Mouse (Mus musculus): ENCODE data around the gene Gtf3c1. TPM values are rescaled to one million over a fixed set of nuclear protein-coding genes. Genes with fewer than 3 reads are reported as not detected.

The Gtf3c1 gene
- polyA plus RNA-seq, 1 experiment from 2014 or later = 59.9 TPM

- ChIA-PET CTCF (no interaction called here), POLR2A (no interaction called here)
- H3K27me3 ChIP-seq = peaks cover 3% of the 10 kb centered on the region
- no peak for TF ChIP-seq CTCF (IDR thresholded peaks at IDR 0.05)
- DNase-seq (ENCODE audit: low read depth, low spot score) (no peak), ATAC-seq (no peak)
- in situ Hi-C loops (cut with MboI; ENCODE audit: low pct_unique_long_range_greater_than_20kb) = no loop called here
Observed at GRCm38 (mm10) chr7:125622741-125623685, 84.6 kb downstream of the Gtf3c1 start.

GRCm38 (mm10) chr7:125620077-125620476, 87.5 kb downstream of the Gtf3c1 start:
- DNase-seq (ENCODE audit: low read depth, low spot score) (no peak), ATAC-seq (no peak)
- no peak for TF ChIP-seq CTCF (IDR thresholded peaks at IDR 0.05)
- CTCF ChIA-PET = no interaction called here
- POLR2A ChIA-PET = no interaction called here
- peaks cover 12% of the 10 kb centered on the region for H3K27me3 ChIP-seq
- in situ Hi-C loops (cut with MboI; ENCODE audit: low pct_unique_long_range_greater_than_20kb) = no loop called here

DNA sequence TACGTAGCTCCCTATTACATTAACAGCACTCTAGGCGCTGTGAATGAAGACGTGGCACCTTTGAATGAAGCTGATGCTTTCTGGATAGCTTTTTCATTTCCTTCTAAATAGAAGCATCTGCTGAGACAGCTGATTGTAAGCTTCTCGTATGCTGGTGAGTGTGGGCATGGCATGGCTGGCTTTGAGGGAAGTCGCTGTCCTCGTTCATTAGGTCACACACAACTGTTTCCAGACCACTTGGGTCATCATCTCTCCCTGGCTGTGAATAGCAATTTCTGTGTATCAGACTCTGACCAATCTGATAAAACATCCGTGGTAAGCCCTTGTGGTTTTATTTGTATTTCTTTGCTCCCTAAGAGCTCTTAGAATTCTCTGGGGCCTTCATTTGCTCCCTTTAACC, 89.6 kb downstream of the Gtf3c1 start:
- no peak for DNase-seq (ENCODE audit: low read depth, low spot score)
- ChIA-PET CTCF (no interaction called here), POLR2A (no interaction called here)
- TF ChIP-seq CTCF (IDR thresholded peaks at IDR 0.05) = no peak
- peaks cover 12% of the 10 kb centered on the region for H3K27me3 ChIP-seq
- no peak for ATAC-seq
- in situ Hi-C loops (cut with MboI; ENCODE audit: low pct_unique_long_range_greater_than_20kb) = no loop called here

DNA sequence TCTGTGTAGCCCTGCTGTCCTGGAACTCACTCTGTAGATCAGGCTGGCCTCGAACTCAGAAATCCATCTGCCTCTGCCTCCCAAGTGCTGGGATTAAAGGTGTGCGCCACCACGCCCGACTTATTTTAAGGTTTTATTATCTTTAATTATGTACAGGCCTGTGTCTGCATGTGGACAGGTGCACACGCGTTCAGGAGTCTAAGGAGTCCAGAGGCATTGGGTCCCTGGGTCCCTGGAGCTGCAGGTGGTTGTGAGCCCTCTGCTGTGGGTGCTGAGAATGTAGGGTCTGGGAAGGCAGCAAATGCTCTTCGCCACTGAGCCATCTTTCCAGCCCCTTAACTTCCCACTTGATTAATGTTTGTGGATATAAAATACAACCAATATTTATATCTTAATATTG, 92.1 kb downstream of the Gtf3c1 start:
- ChIA-PET CTCF (interaction anchor here (1.2 kb wide), 1 partner anchor 13 kb away, joined by 5 read pairs; no protein-coding TSS in a partner anchor), POLR2A (no interaction called here)
- no peak for ATAC-seq
- no peak for TF ChIP-seq CTCF (IDR thresholded peaks at IDR 0.05)
- no peak for DNase-seq (ENCODE audit: low read depth, low spot score)
- in situ Hi-C loops (cut with MboI; ENCODE audit: low pct_unique_long_range_greater_than_20kb) = no loop called here
- peaks cover 9% of the 10 kb centered on the region for H3K27me3 ChIP-seq

GRCm38 (mm10) chr7:125613579-125613978, 94.0 kb downstream of the Gtf3c1 start:
- POLR2A ChIA-PET = no interaction called here

GRCm38 (mm10) chr7:125608183-125608688, 99.3 kb downstream of the Gtf3c1 start:
- POLR2A ChIA-PET = no interaction called here
- TF ChIP-seq CTCF (IDR thresholded peaks at IDR 0.05) = no peak
- in situ Hi-C loops (cut with MboI; ENCODE audit: low pct_unique_long_range_greater_than_20kb) = no loop called here
- ATAC-seq (no peak), DNase-seq (ENCODE audit: low read depth, low spot score) (no peak)
- peaks cover 3% of the 10 kb centered on the region for H3K27me3 ChIP-seq
- CTCF ChIA-PET = no interaction called here

More at GRCm38 (mm10) chr7:125613579-125613978, 94.0 kb downstream of the Gtf3c1 start:
- DNase-seq (ENCODE audit: low read depth, low spot score) = no peak
- peaks cover 9% of the 10 kb centered on the region for H3K27me3 ChIP-seq
- in situ Hi-C loops (cut with MboI; ENCODE audit: low pct_unique_long_range_greater_than_20kb) = no loop called here
- CTCF ChIA-PET = no interaction called here
- ATAC-seq = no peak
- TF ChIP-seq CTCF (IDR thresholded peaks at IDR 0.05) = no peak

GRCm38 (mm10) chr7:125607384-125608182, 100.0 kb downstream of the Gtf3c1 start:
- peaks cover 3% of the 10 kb centered on the region for H3K27me3 ChIP-seq
- ChIA-PET POLR2A (no interaction called here), CTCF (no interaction called here)
- no peak for ATAC-seq
- DNase-seq (ENCODE audit: low read depth, low spot score) = no peak
- in situ Hi-C loops (cut with MboI; ENCODE audit: low pct_unique_long_range_greater_than_20kb) = no loop called here
- TF ChIP-seq CTCF (IDR thresholded peaks at IDR 0.05) = no peak

- in situ Hi-C loops (cut with MboI; ENCODE audit: low pct_unique_long_range_greater_than_20kb) = no loop called here
- ATAC-seq = no peak
- POLR2A ChIA-PET = no interaction called here
- H3K27me3 ChIP-seq = peaks cover 3% of the 10 kb centered on the region
- DNase-seq (ENCODE audit: low read depth, low spot score) = no peak
- CTCF ChIA-PET = no interaction called here
- TF ChIP-seq CTCF (IDR thresholded peaks at IDR 0.05) = no peak
Observed at GRCm38 (mm10) chr7:125606265-125607164, 101.1 kb downstream of the Gtf3c1 start.

GRCm38 (mm10) chr7:125605725-125606139, 101.8 kb downstream of the Gtf3c1 start:
- no peak for TF ChIP-seq CTCF (IDR thresholded peaks at IDR 0.05)
- DNase-seq (ENCODE audit: low read depth, low spot score) (no peak), ATAC-seq (no peak)
- in situ Hi-C loops (cut with MboI; ENCODE audit: low pct_unique_long_range_greater_than_20kb) = no loop called here
- peaks cover 3% of the 10 kb centered on the region for H3K27me3 ChIP-seq
- POLR2A ChIA-PET = no interaction called here
- CTCF ChIA-PET = no interaction called here

All from Patski (cell line).